Mouse (Mus musculus): ENCODE data around the gene Sfxn2. TPM values are rescaled to one million over a fixed set of nuclear protein-coding genes. Genes with fewer than 3 reads are reported as not detected.
A peak's percentile ranks its signal among the peaks of the same experiment; 100 is the strongest.

The Sfxn2 gene
- polyA plus RNA-seq, 1 experiment from 2014 or later, result 8.9 TPM

GRCm38 (mm10) chr19:46620016-46620808, 47.0 kb downstream of the Sfxn2 start:
- Histone ChIP-seq H3K4me3 (no peak overlapping the region), H3K36me3 (peaks cover 4% of the 10 kb centered on the region), H3K4me2 (peak overlapping the region; percentile 20; the same call in 1 of the 2 replicates), H3K9ac (peak overlapping the region; percentile 50; the same call in 1 of the 2 replicates), H3K27ac (ENCODE audit: poor library complexity, severe bottlenecking) (peak overlapping the region; percentile 63), H3K9me3 (replicated peaks) (no peaks in the 10 kb centered on the region), H3K4me1 (replicated peaks) (peaks cover 97% of the 10 kb centered on the region), H3K27me3 (replicated peaks) (no peaks in the 10 kb centered on the region)
- 45% methylated on average over 14 of the region's 14 CpGs for WGBS
- ATAC-seq (ENCODE audit: insufficient number of reproducible peaks, low FRiP score), result no peak

- WGBS, result 65% methylated on average over 19 of the region's 19 CpGs
- Histone ChIP-seq H3K4me3 (no peak overlapping the region), H3K4me1 (replicated peaks) (peaks cover 94% of the 10 kb centered on the region), H3K27me3 (replicated peaks) (no peaks in the 10 kb centered on the region), H3K9ac (peak overlapping the region; percentile 5; the same call in 1 of the 2 replicates), H3K36me3 (peaks cover 14% of the 10 kb centered on the region), H3K4me2 (peak overlapping the region; percentile 86; the same call in 1 of the 2 replicates), H3K9me3 (replicated peaks) (no peaks in the 10 kb centered on the region), H3K27ac (ENCODE audit: poor library complexity, severe bottlenecking) (peak overlapping the region; percentile 98; the same call in 1 of the 2 replicates)
- no peak for ATAC-seq (ENCODE audit: insufficient number of reproducible peaks, low FRiP score)
Measured at GRCm38 (mm10) chr19:46621236-46622183, 48.3 kb downstream of the Sfxn2 start.

GRCm38 (mm10) chr19:46622659-46623193, 49.6 kb downstream of the Sfxn2 start:
- Histone ChIP-seq H3K27me3 (replicated peaks) (no peaks in the 10 kb centered on the region), H3K4me3 (peak overlapping the region; percentile 59), H3K9ac (peak overlapping the region; percentile 84), H3K27ac (ENCODE audit: poor library complexity, severe bottlenecking) (peak overlapping the region; percentile 98), H3K9me3 (replicated peaks) (no peaks in the 10 kb centered on the region), H3K36me3 (peaks cover 14% of the 10 kb centered on the region), H3K4me2 (peak overlapping the region; percentile 86), H3K4me1 (replicated peaks) (peaks cover 91% of the 10 kb centered on the region)
- 22% methylated on average over 12 of the region's 12 CpGs for WGBS
- no peak for ATAC-seq (ENCODE audit: insufficient number of reproducible peaks, low FRiP score)

GRCm38 (mm10) chr19:46623194-46623667, 50.1 kb downstream of the Sfxn2 start:
- peak overlapping the region; percentile 84 for H3K9ac ChIP-seq
- H3K4me3 ChIP-seq, result peak overlapping the region; percentile 59
- peak overlapping the region; percentile 86 for H3K4me2 ChIP-seq
- H3K36me3 ChIP-seq, result peaks cover 16% of the 10 kb centered on the region
- 5% methylated on average over 16 of the region's 16 CpGs for WGBS
- no peaks in the 10 kb centered on the region for H3K9me3 ChIP-seq (replicated peaks)
- peak; percentile 67 for ATAC-seq (ENCODE audit: insufficient number of reproducible peaks, low FRiP score)
- H3K27ac ChIP-seq (ENCODE audit: poor library complexity, severe bottlenecking), result peak overlapping the region; percentile 98
- H3K27me3 ChIP-seq (replicated peaks), result no peaks in the 10 kb centered on the region
- H3K4me1 ChIP-seq (replicated peaks), result peaks cover 91% of the 10 kb centered on the region

GRCm38 (mm10) chr19:46623790-46624772, 50.9 kb downstream of the Sfxn2 start:
- peak overlapping the region; percentile 98 for H3K27ac ChIP-seq (ENCODE audit: poor library complexity, severe bottlenecking)
- ATAC-seq (ENCODE audit: insufficient number of reproducible peaks, low FRiP score), result peak; percentile 48
- H3K4me3 ChIP-seq, result peak overlapping the region; percentile 59
- H3K27me3 ChIP-seq (replicated peaks), result no peaks in the 10 kb centered on the region
- peak overlapping the region; percentile 86 for H3K4me2 ChIP-seq
- no peaks in the 10 kb centered on the region for H3K9me3 ChIP-seq (replicated peaks)
- peak overlapping the region; percentile 84 for H3K9ac ChIP-seq
- H3K36me3 ChIP-seq, result peaks cover 16% of the 10 kb centered on the region
- 12% methylated on average over 19 of the region's 19 CpGs for WGBS
- peaks cover 91% of the 10 kb centered on the region for H3K4me1 ChIP-seq (replicated peaks)

GRCm38 (mm10) chr19:46625015-46625414, 51.9 kb downstream of the Sfxn2 start:
- H3K4me3 ChIP-seq, result peak overlapping the region; percentile 59
- ATAC-seq (ENCODE audit: insufficient number of reproducible peaks, low FRiP score), result no peak
- H3K4me2 ChIP-seq, result peak overlapping the region; percentile 86
- H3K9me3 ChIP-seq (replicated peaks), result no peaks in the 10 kb centered on the region
- H3K9ac ChIP-seq, result peak overlapping the region; percentile 84; the same call in 1 of the 2 replicates
- peaks cover 16% of the 10 kb centered on the region for H3K36me3 ChIP-seq
- no peaks in the 10 kb centered on the region for H3K27me3 ChIP-seq (replicated peaks)
- peaks cover 89% of the 10 kb centered on the region for H3K4me1 ChIP-seq (replicated peaks)
- 90% methylated on average over 12 of the region's 12 CpGs for WGBS
- peak overlapping the region; percentile 98 for H3K27ac ChIP-seq (ENCODE audit: poor library complexity, severe bottlenecking)

GRCm38 (mm10) chr19:46625519-46625918, 52.4 kb downstream of the Sfxn2 start:
- H3K4me2 ChIP-seq, result peak overlapping the region; percentile 86
- no peak overlapping the region for H3K4me3 ChIP-seq
- ATAC-seq (ENCODE audit: insufficient number of reproducible peaks, low FRiP score), result no peak
- peaks cover 89% of the 10 kb centered on the region for H3K4me1 ChIP-seq (replicated peaks)
- H3K9me3 ChIP-seq (replicated peaks), result no peaks in the 10 kb centered on the region
- 0 out of 2 replicates have a peak overlapping the region, but pooled peaks have one; percentile 98 for H3K27ac ChIP-seq (ENCODE audit: poor library complexity, severe bottlenecking)
- H3K27me3 ChIP-seq (replicated peaks), result no peaks in the 10 kb centered on the region
- no peak overlapping the region for H3K9ac ChIP-seq
- peaks cover 16% of the 10 kb centered on the region for H3K36me3 ChIP-seq
- 61% methylated on average over 10 of the region's 10 CpGs for WGBS

GRCm38 (mm10) chr19:46628403-46628802, 55.2 kb downstream of the Sfxn2 start:
- Histone ChIP-seq H3K4me3 (no peak overlapping the region), H3K27ac (ENCODE audit: poor library complexity, severe bottlenecking) (peak overlapping the region; percentile 70), H3K4me2 (peak overlapping the region; percentile 46), H3K4me1 (replicated peaks) (peaks cover 88% of the 10 kb centered on the region), H3K9me3 (replicated peaks) (no peaks in the 10 kb centered on the region), H3K36me3 (peaks cover 35% of the 10 kb centered on the region), H3K27me3 (replicated peaks) (no peaks in the 10 kb centered on the region), H3K9ac (0 out of 2 replicates have a peak overlapping the region, but pooled peaks have one; percentile 12)
- ATAC-seq (ENCODE audit: insufficient number of reproducible peaks, low FRiP score), result no peak; the same call in 1 of the 2 replicates
- WGBS, result 25% methylated on average over 10 of the region's 10 CpGs

GRCm38 (mm10) chr19:46629807-46630206, 56.6 kb downstream of the Sfxn2 start:
- no peak overlapping the region for H3K4me2 ChIP-seq
- 73% methylated on average over 9 of the region's 9 CpGs for WGBS
- no peaks in the 10 kb centered on the region for H3K9me3 ChIP-seq (replicated peaks)
- peaks cover 35% of the 10 kb centered on the region for H3K36me3 ChIP-seq
- no peak overlapping the region for H3K4me3 ChIP-seq
- 0 out of 2 replicates have a peak overlapping the region, but pooled peaks have one; percentile 16 for H3K9ac ChIP-seq
- H3K27me3 ChIP-seq (replicated peaks), result no peaks in the 10 kb centered on the region
- H3K4me1 ChIP-seq (replicated peaks), result peaks cover 88% of the 10 kb centered on the region
- H3K27ac ChIP-seq (ENCODE audit: poor library complexity, severe bottlenecking), result 0 out of 2 replicates have a peak overlapping the region, but pooled peaks have one; percentile 0
- no peak for ATAC-seq (ENCODE audit: insufficient number of reproducible peaks, low FRiP score)

Measured in heart, embryonic 12.5 days (tissue).